Mouse (Mus musculus): Measurements from ENCODE around the gene Gm3402.
"Not testable (repeated sequence)": the region's sequence is repeated elsewhere in the genome, so short reads cannot be mapped to it uniquely, and the experiment has no call there.

DNA sequence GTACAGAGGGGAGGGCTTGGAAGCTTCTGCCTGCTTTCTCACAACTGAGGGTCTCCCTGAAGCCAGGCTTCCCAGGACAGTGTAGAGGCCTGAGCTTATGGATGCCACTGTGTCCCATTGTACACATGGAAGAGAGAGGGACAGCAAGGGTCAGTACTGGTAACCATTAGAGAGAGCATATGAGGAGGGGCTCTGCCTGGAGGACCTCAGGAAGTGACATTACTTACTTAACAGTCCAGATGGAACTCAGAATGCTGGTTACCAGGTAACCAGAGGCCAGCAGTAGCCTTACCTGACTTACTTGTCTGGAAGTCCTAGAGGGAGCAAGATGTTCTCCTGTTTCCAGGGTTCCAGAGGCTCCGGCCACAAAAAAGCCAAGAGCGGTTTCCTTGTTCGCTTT is 11.6 kb downstream of the Gm3402 start, which contains the start of gene Gm3404:
- not testable (repeated sequence) for TF ChIP-seq GATA1 (IDR thresholded peaks at IDR 0.05; ENCODE audit: low read depth, low read length); MAX (IDR thresholded peaks at IDR 0.05; ENCODE audit: low read length); POLR2A (IDR thresholded peaks at IDR 0.05; ENCODE audit: control insufficient read depth in 1 of 2, insufficient read depth in 1 of 2, low read depth in 1 of 2, low read length in 2 of 2, poor library complexity in 1 of 2); TAL1 (IDR thresholded peaks at IDR 0.05; ENCODE audit: low read length); CTCF (IDR thresholded peaks at IDR 0.05 in 2 of 3, conservative IDR thresholded peaks at IDR 0.05 in 1 of 3; ENCODE audit: control insufficient read depth in 1 of 3, insufficient read depth in 1 of 3, low read depth in 2 of 3, low read length in 3 of 3, poor library complexity in 1 of 3, severe bottlenecking in 1 of 3); E2F4 (IDR thresholded peaks at IDR 0.05; ENCODE audit: borderline replicate concordance, low read depth, low read length); JUND (IDR thresholded peaks at IDR 0.05; ENCODE audit: low read depth, low read length); MEF2A (IDR thresholded peaks at IDR 0.05; ENCODE audit: extremely low read depth, insufficient replicate concordance, low read depth, low read length, poor library complexity, severe bottlenecking); ELF1 (IDR thresholded peaks at IDR 0.05; ENCODE audit: low read depth, low read length); POLR2AphosphoS5 (IDR thresholded peaks at IDR 0.05; ENCODE audit: borderline replicate concordance, low read depth, low read length); USF1 (IDR thresholded peaks at IDR 0.05; ENCODE audit: low read depth, low read length); POLR2AphosphoS2 (IDR thresholded peaks at IDR 0.05; ENCODE audit: low read length)
